Mouse (Mus musculus): ENCODE measurements around the gene Zfp972.
A peak's percentile ranks its signal among the peaks of the same experiment; 100 is the strongest.
"Not testable (repeated sequence)": the region's sequence is repeated elsewhere in the genome, so short reads cannot be mapped to it uniquely, and the experiment has no call there.

The Zfp972 gene

GRCm38 (mm10) chr2:177925563-177926103 is at the start of gene Zfp972:
Gene Zfp972, minus strand, starts transcription at chr2:177925613.
- not testable (repeated sequence) for DNase-seq

- not testable (repeated sequence) for DNase-seq
Observed at GRCm38 (mm10) chr2:177974814-177975213, 49.4 kb upstream of the Zfp972 start.

GRCm38 (mm10) chr2:177957145-177957544 is 31.7 kb upstream of the Zfp972 start, which contains the start of gene Gm14326:
Gene Gm14326, minus strand, starts transcription at chr2:177957297.
- DNase-seq: peak; percentile 98

- DNase-seq: peak; percentile 25
Observed at GRCm38 (mm10) chr2:177956734-177957133, 31.3 kb upstream of the Zfp972 start.

- not testable (repeated sequence) for DNase-seq
Observed at GRCm38 (mm10) chr2:177903276-177903675, 22.1 kb downstream of the Zfp972 start.

- DNase-seq: not testable (repeated sequence)
Observed at GRCm38 (mm10) chr2:177898171-177898570, 27.2 kb downstream of the Zfp972 start.

GRCm38 (mm10) chr2:177897046-177897578 is 28.3 kb downstream of the Zfp972 start, which contains the start of gene Gm14327:
Gene Gm14327, plus strand, starts transcription at chr2:177897096.
- not testable (repeated sequence) for DNase-seq

- DNase-seq: not testable (repeated sequence)
Observed at GRCm38 (mm10) chr2:177887743-177888142, 37.7 kb downstream of the Zfp972 start.

- not testable (repeated sequence) for DNase-seq
Observed at GRCm38 (mm10) chr2:177862254-177862653, 63.2 kb downstream of the Zfp972 start.

Measured in layer of hippocampus, adult 9-11 months (tissue).